Mouse (Mus musculus): ENCODE data around the gene Smok3b.

GRCm38 (mm10) chr5:138073803-138074202 is 52.6 kb downstream of the Smok3b start:
- TF ChIP-seq CTCF (IDR thresholded peaks at IDR 0.05; ENCODE audit: borderline replicate concordance, control insufficient read depth, extremely low read depth, insufficient read depth, low read length, poor library complexity), result no peak
- TF ChIP-seq POLR2A (IDR thresholded peaks at IDR 0.05; ENCODE audit: control insufficient read depth, extremely low read depth, insufficient read depth, low read length, poor library complexity), result no peak
